Mouse (Mus musculus) kidney, embryonic 14.5 days (tissue): ENCODE data around the gene Camta1. TPM values are rescaled to one million over a fixed set of nuclear protein-coding genes. Genes with fewer than 3 reads are reported as not detected.

Experiments
- ATAC-seq: fragments of 200-750 bp; cut with Nextera tagmentation; 2 replicates; pipeline ENCODE4 v1.8.0; 2017; ENCODE audit warnings: moderate number of reproducible peaks, mild to moderate bottlenecking, moderate TSS enrichment, moderate library complexity; ENCODE audit not compliant: low FRiP score, low TSS enrichment
- H3K27ac ChIP-seq: fragments of 300-500 bp; sonication (generic); 2 replicates; pipeline ENCODE4 v1.5.1; 2014; ENCODE audit warnings: low read depth, mild to moderate bottlenecking, low read length, moderate library complexity, mixed read lengths
- H3K27me3 ChIP-seq: fragments of 300-500 bp; sonication (generic); 2 replicates; pipeline ENCODE4 v1.6.1; 2014; ENCODE audit warnings: mild to moderate bottlenecking, low read length; ENCODE audit not compliant: control insufficient read depth, insufficient read depth
- H3K36me3 ChIP-seq: fragments of 300-500 bp; sonication (generic); 2 replicates; pipeline ENCODE4 v1.6.1; 2014; ENCODE audit warnings: low read length, mixed read lengths; ENCODE audit not compliant: control insufficient read depth, insufficient read depth
- H3K4me1 ChIP-seq: fragments of 300-500 bp; sonication (generic); 2 replicates; pipeline ENCODE4 v1.6.1; 2014; ENCODE audit warnings: low read length, mixed read lengths; ENCODE audit not compliant: control insufficient read depth, insufficient read depth
- H3K4me2 ChIP-seq: fragments of 300-500 bp; sonication (generic); replicated peaks from 2 replicates; pipeline ENCODE4 v1.6.1; 2014; ENCODE audit warnings: low read depth, mild to moderate bottlenecking, low read length
- H3K4me3 ChIP-seq: fragments of 300-500 bp; sonication (generic); 2 replicates; pipeline ENCODE4 v1.5.1; 2014; ENCODE audit warnings: mild to moderate bottlenecking, low read length
- H3K9ac ChIP-seq: fragments of 300-500 bp; sonication (generic); 2 replicates; pipeline ENCODE4 v1.6.1; 2014; ENCODE audit warnings: low read depth, mild to moderate bottlenecking, low read length, moderate library complexity
- H3K9me3 ChIP-seq: fragments of 300-500 bp; sonication (generic); 2 replicates; pipeline ENCODE4 v1.6.1; 2016; ENCODE audit warnings: low read length; ENCODE audit not compliant: control insufficient read depth
- WGBS: fragments of 180-500 bp; shearing (Covaris S2); extraction: QIAGEN DNeasy Blood & Tissue Kit; methylation state at CpG from one replicate; pipeline ENCODE4 v1.1.7; 2014; 5-methylcytosine and 5-hydroxymethylcytosine counted together
- polyA plus RNA-seq: library from polyadenylated mRNA; unstranded; fragments of >200 nt; fragmentation: Nextera tagmentation; extraction: Ambion mirVana; gene quantifications from 2 replicates; pipeline ENCODE4 v1.2.1, GENCODE M21; 2014

The Camta1 gene
- polyA plus RNA-seq, 1 experiment from 2014 or later, result 107 TPM

GRCm38 (mm10) chr4:150968956-150969355 is 892.7 kb downstream of the Camta1 start:
- Histone ChIP-seq H3K4me3 (no peak overlapping the region), H3K4me1 (0 out of 2 replicates have a peak, but pooled peaks cover 6% of the 10 kb centered on the region), H3K9ac (no peak overlapping the region), H3K27me3 (no peaks in the 10 kb centered on the region), H3K36me3 (no peaks in the 10 kb centered on the region), H3K27ac (no peak overlapping the region), H3K9me3 (no peaks in the 10 kb centered on the region), H3K4me2 (no peak overlapping the region)
- WGBS, result 86% methylated on average over 8 of the region's 8 CpGs
- no peak for ATAC-seq

- ATAC-seq, result no peak; the same call in 1 of the 2 replicates
- H3K27ac ChIP-seq, result no peak overlapping the region
- no peaks in the 10 kb centered on the region for H3K27me3 ChIP-seq
- no peak overlapping the region for H3K4me3 ChIP-seq
- no peak overlapping the region for H3K9ac ChIP-seq
- no peak overlapping the region for H3K4me2 ChIP-seq
- 19% methylated on average over 7 of the region's 7 CpGs for WGBS
- no peaks in the 10 kb centered on the region for H3K36me3 ChIP-seq
- 0 out of 2 replicates have a peak, but pooled peaks cover 6% of the 10 kb centered on the region for H3K4me1 ChIP-seq
- H3K9me3 ChIP-seq, result no peaks in the 10 kb centered on the region
Measured at GRCm38 (mm10) chr4:150966556-150966955, 895.1 kb downstream of the Camta1 start.

GRCm38 (mm10) chr4:150965555-150965951 is 896.1 kb downstream of the Camta1 start:
- H3K27me3 ChIP-seq, result no peaks in the 10 kb centered on the region
- H3K9me3 ChIP-seq, result no peaks in the 10 kb centered on the region
- no peak overlapping the region for H3K4me3 ChIP-seq
- no peak overlapping the region for H3K4me2 ChIP-seq
- 0 out of 2 replicates have a peak, but pooled peaks cover 6% of the 10 kb centered on the region for H3K4me1 ChIP-seq
- no peak; the same call in 1 of the 2 replicates for ATAC-seq
- H3K9ac ChIP-seq, result no peak overlapping the region
- H3K36me3 ChIP-seq, result no peaks in the 10 kb centered on the region
- H3K27ac ChIP-seq, result no peak overlapping the region
- WGBS, result 74% methylated on average over 11 of the region's 11 CpGs

- Histone ChIP-seq H3K4me2 (peak overlapping the region; percentile 33), H3K27ac (no peak overlapping the region), H3K9ac (no peak overlapping the region), H3K4me1 (0 out of 2 replicates have a peak, but pooled peaks cover 6% of the 10 kb centered on the region), H3K4me3 (peak overlapping the region; percentile 24; the same call in 1 of the 2 replicates), H3K27me3 (no peaks in the 10 kb centered on the region), H3K36me3 (no peaks in the 10 kb centered on the region), H3K9me3 (no peaks in the 10 kb centered on the region)
- WGBS, result 13% methylated on average over 25 of the region's 25 CpGs
- peak; percentile 54; the same call in 1 of the 2 replicates for ATAC-seq
Measured at GRCm38 (mm10) chr4:150964635-150965554, 896.8 kb downstream of the Camta1 start.

GRCm38 (mm10) chr4:150963711-150964110 is 898.0 kb downstream of the Camta1 start:
- no peaks in the 10 kb centered on the region for H3K27me3 ChIP-seq
- ATAC-seq, result no peak
- H3K4me2 ChIP-seq, result no peak overlapping the region
- no peak overlapping the region for H3K27ac ChIP-seq
- WGBS, result 63% methylated on average over 2 of the region's 2 CpGs
- no peak overlapping the region for H3K4me3 ChIP-seq
- no peaks in the 10 kb centered on the region for H3K36me3 ChIP-seq
- H3K4me1 ChIP-seq, result 0 out of 2 replicates have a peak, but pooled peaks cover 6% of the 10 kb centered on the region
- H3K9ac ChIP-seq, result no peak overlapping the region
- H3K9me3 ChIP-seq, result no peaks in the 10 kb centered on the region

- H3K27ac ChIP-seq, result no peak overlapping the region
- WGBS, result 61% methylated on average over 6 of the region's 6 CpGs
- no peak overlapping the region for H3K9ac ChIP-seq
- H3K9me3 ChIP-seq, result no peaks in the 10 kb centered on the region
- no peaks in the 10 kb centered on the region for H3K27me3 ChIP-seq
- 0 out of 2 replicates have a peak, but pooled peaks cover 6% of the 10 kb centered on the region for H3K4me1 ChIP-seq
- ATAC-seq, result no peak
- no peak overlapping the region for H3K4me2 ChIP-seq
- H3K4me3 ChIP-seq, result no peak overlapping the region
- no peaks in the 10 kb centered on the region for H3K36me3 ChIP-seq
Measured at GRCm38 (mm10) chr4:150962231-150962630, 899.4 kb downstream of the Camta1 start.

- H3K4me2 ChIP-seq, result no peak overlapping the region
- ATAC-seq, result no peak
- H3K9me3 ChIP-seq, result no peaks in the 10 kb centered on the region
- H3K36me3 ChIP-seq, result no peaks in the 10 kb centered on the region
- no peak overlapping the region for H3K9ac ChIP-seq
- H3K4me1 ChIP-seq, result no peaks in the 10 kb centered on the region
- no peaks in the 10 kb centered on the region for H3K27me3 ChIP-seq
- H3K27ac ChIP-seq, result no peak overlapping the region
- no peak overlapping the region for H3K4me3 ChIP-seq
- 59% methylated on average over 7 of the region's 7 CpGs for WGBS
Measured at GRCm38 (mm10) chr4:150958536-150958935, 903.1 kb downstream of the Camta1 start.

GRCm38 (mm10) chr4:150957106-150957458 is 904.6 kb downstream of the Camta1 start:
- no peak for ATAC-seq
- Histone ChIP-seq H3K4me3 (no peak overlapping the region), H3K4me1 (no peaks in the 10 kb centered on the region), H3K27me3 (no peaks in the 10 kb centered on the region), H3K9ac (no peak overlapping the region), H3K36me3 (no peaks in the 10 kb centered on the region), H3K27ac (no peak overlapping the region), H3K4me2 (no peak overlapping the region), H3K9me3 (no peaks in the 10 kb centered on the region)
- WGBS, result 56% methylated on average over 1 of the region's 1 CpGs
